Mouse (Mus musculus): ENCODE data around the gene Cacnb1.

Cacnb1 gene

GRCm38 (mm10) chr11:98011716-98012115, 11.1 kb downstream of the Cacnb1 start:
- no peak for DNase-seq (ENCODE audit: low read depth, low spot score)

GRCm38 (mm10) chr11:98008087-98008486, 14.7 kb downstream of the Cacnb1 start:
- no peak for DNase-seq (ENCODE audit: low read depth, low spot score)

- no peak for DNase-seq (ENCODE audit: low read depth, low spot score)
These were observed 17.1 kb downstream of the Cacnb1 start for GRCm38 (mm10) chr11:98005686-98006085.

GRCm38 (mm10) chr11:98005076-98005475, 17.8 kb downstream of the Cacnb1 start:
- no peak for DNase-seq (ENCODE audit: low read depth, low spot score)

- DNase-seq (ENCODE audit: low read depth, low spot score): peak; percentile 83
These were observed 18.7 kb downstream of the Cacnb1 start for GRCm38 (mm10) chr11:98004161-98004560.

GRCm38 (mm10) chr11:98003171-98003671, 19.6 kb downstream of the Cacnb1 start:
- no peak for DNase-seq (ENCODE audit: low read depth, low spot score)

GRCm38 (mm10) chr11:98002627-98003026, 20.2 kb downstream of the Cacnb1 start:
- DNase-seq (ENCODE audit: low read depth, low spot score): no peak

- DNase-seq (ENCODE audit: low read depth, low spot score): no peak
These were observed 20.8 kb downstream of the Cacnb1 start for GRCm38 (mm10) chr11:98001986-98002385.

- DNase-seq (ENCODE audit: low read depth, low spot score): no peak
These were observed 21.4 kb downstream of the Cacnb1 start for GRCm38 (mm10) chr11:98001351-98001824.

GRCm38 (mm10) chr11:98000378-98001140, 22.3 kb downstream of the Cacnb1 start:
- no peak for DNase-seq (ENCODE audit: low read depth, low spot score)

GRCm38 (mm10) chr11:97999748-98000147, 23.1 kb downstream of the Cacnb1 start:
- no peak for DNase-seq (ENCODE audit: low read depth, low spot score)

- peak; percentile 78 for DNase-seq (ENCODE audit: low read depth, low spot score)
These were observed 23.8 kb downstream of the Cacnb1 start for GRCm38 (mm10) chr11:97998898-97999608.

GRCm38 (mm10) chr11:97998074-97998793, 24.6 kb downstream of the Cacnb1 start:
- DNase-seq (ENCODE audit: low read depth, low spot score): no peak

GRCm38 (mm10) chr11:97997387-97997960, 25.4 kb downstream of the Cacnb1 start:
- DNase-seq (ENCODE audit: low read depth, low spot score): no peak

GRCm38 (mm10) chr11:97996691-97997090, 26.1 kb downstream of the Cacnb1 start:
- no peak for DNase-seq (ENCODE audit: low read depth, low spot score)

GRCm38 (mm10) chr11:97995564-97996288, 27.1 kb downstream of the Cacnb1 start, which contains the start of gene Arl5c:
Arl5c (minus strand) TSS chr11:97996181.
- DNase-seq (ENCODE audit: low read depth, low spot score): no peak

- DNase-seq (ENCODE audit: low read depth, low spot score): no peak
These were observed 28.2 kb downstream of the Cacnb1 start for GRCm38 (mm10) chr11:97994539-97995100.

GRCm38 (mm10) chr11:97988530-97989096, 34.2 kb downstream of the Cacnb1 start:
- peak; percentile 83 for DNase-seq (ENCODE audit: low read depth, low spot score)

- peak; percentile 86 for DNase-seq (ENCODE audit: low read depth, low spot score)
These were observed 35.0 kb downstream of the Cacnb1 start for GRCm38 (mm10) chr11:97987551-97988526.

All from telencephalon, adult 2 months (tissue).